Mouse (Mus musculus): ENCODE data around the gene Olfr519. TPM values are rescaled to one million over a fixed set of nuclear protein-coding genes. Genes with fewer than 3 reads are reported as not detected.

The Olfr519 gene
- polyA plus RNA-seq (2011; ENCODE audit: insufficient read depth, insufficient read length, low read depth, missing spikeins): not detected in 2 replicates

GRCm38 (mm10) chr7:108894320-108894719 lies at the start of gene Olfr519:
Gene Olfr519, minus strand, starts transcription at chr7:108894420.
- TF ChIP-seq POLR2A (IDR thresholded peaks at IDR 0.05; ENCODE audit: insufficient read depth, low read length): no peak
- TF ChIP-seq EP300 (IDR thresholded peaks at IDR 0.05; ENCODE audit: insufficient read depth, low read depth, low read length): no peak
- TF ChIP-seq CTCF (IDR thresholded peaks at IDR 0.05; ENCODE audit: low read depth, low read length): no peak

GRCm38 (mm10) chr7:108944002-108944401 lies 49.8 kb upstream of the Olfr519 start:
- Histone ChIP-seq H3K9ac (ENCODE audit: low read depth, poor library complexity, severe bottlenecking) (no peak overlapping the region), H3K4me1 (ENCODE audit: control insufficient read depth, insufficient read depth, low read length) (no peaks in the 10 kb centered on the region), H3K36me3 (ENCODE audit: control insufficient read depth, insufficient read depth, low read length, poor library complexity, severe bottlenecking) (peaks cover 46% of the 10 kb centered on the region), H3K27ac (ENCODE audit: insufficient read depth, low read length) (no peak overlapping the region), H3K4me3 (ENCODE audit: low read depth, low read length) (no peak overlapping the region), H3K9me3 (replicated peaks; ENCODE audit: control insufficient read depth, insufficient read depth, low read length, poor library complexity, severe bottlenecking) (no peaks in the 10 kb centered on the region), H3K27me3 (ENCODE audit: control insufficient read depth, insufficient read depth, low read length, poor library complexity, severe bottlenecking) (no peaks in the 10 kb centered on the region)
- no peak for TF ChIP-seq POLR2A (IDR thresholded peaks at IDR 0.05; ENCODE audit: insufficient read depth, low read length)
- peak; percentile 5 for TF ChIP-seq CTCF (IDR thresholded peaks at IDR 0.05; ENCODE audit: low read depth, low read length)
- no peak for TF ChIP-seq EP300 (IDR thresholded peaks at IDR 0.05; ENCODE audit: insufficient read depth, low read depth, low read length)

More at GRCm38 (mm10) chr7:108894320-108894719, at the start of gene Olfr519:
- Histone ChIP-seq H3K4me1 (ENCODE audit: control insufficient read depth, insufficient read depth, low read length) (no peaks in the 10 kb centered on the region), H3K27ac (ENCODE audit: insufficient read depth, low read length) (no peak within 1 kb of the TSS), H3K4me3 (ENCODE audit: low read depth, low read length) (no peak within 1 kb of the TSS), H3K27me3 (ENCODE audit: control insufficient read depth, insufficient read depth, low read length, poor library complexity, severe bottlenecking) (no peaks in the 10 kb centered on the region), H3K9me3 (replicated peaks; ENCODE audit: control insufficient read depth, insufficient read depth, low read length, poor library complexity, severe bottlenecking) (no peaks in the 10 kb centered on the region), H3K9ac (ENCODE audit: low read depth, poor library complexity, severe bottlenecking) (no peak within 1 kb of the TSS), H3K36me3 (ENCODE audit: control insufficient read depth, insufficient read depth, low read length, poor library complexity, severe bottlenecking) (no peaks in the 10 kb centered on the region)

- no peaks in the 10 kb centered on the region for H3K27me3 ChIP-seq (ENCODE audit: control insufficient read depth, insufficient read depth, low read length, poor library complexity, severe bottlenecking)
- H3K4me3 ChIP-seq (ENCODE audit: low read depth, low read length): no peak overlapping the region
- no peaks in the 10 kb centered on the region for H3K4me1 ChIP-seq (ENCODE audit: control insufficient read depth, insufficient read depth, low read length)
- no peak overlapping the region for H3K9ac ChIP-seq (ENCODE audit: low read depth, poor library complexity, severe bottlenecking)
- no peak overlapping the region for H3K27ac ChIP-seq (ENCODE audit: insufficient read depth, low read length)
- peaks cover 71% of the 10 kb centered on the region for H3K36me3 ChIP-seq (ENCODE audit: control insufficient read depth, insufficient read depth, low read length, poor library complexity, severe bottlenecking)
- TF ChIP-seq POLR2A (IDR thresholded peaks at IDR 0.05; ENCODE audit: insufficient read depth, low read length) (no peak), CTCF (IDR thresholded peaks at IDR 0.05; ENCODE audit: low read depth, low read length) (no peak), EP300 (IDR thresholded peaks at IDR 0.05; ENCODE audit: insufficient read depth, low read depth, low read length) (no peak)
- H3K9me3 ChIP-seq (replicated peaks; ENCODE audit: control insufficient read depth, insufficient read depth, low read length, poor library complexity, severe bottlenecking): no peaks in the 10 kb centered on the region
Measured at GRCm38 (mm10) chr7:108941466-108941865, 47.2 kb upstream of the Olfr519 start.

- peaks cover 53% of the 10 kb centered on the region for H3K36me3 ChIP-seq (ENCODE audit: control insufficient read depth, insufficient read depth, low read length, poor library complexity, severe bottlenecking)
- no peaks in the 10 kb centered on the region for H3K27me3 ChIP-seq (ENCODE audit: control insufficient read depth, insufficient read depth, low read length, poor library complexity, severe bottlenecking)
- TF ChIP-seq POLR2A (IDR thresholded peaks at IDR 0.05; ENCODE audit: insufficient read depth, low read length) (no peak), EP300 (IDR thresholded peaks at IDR 0.05; ENCODE audit: insufficient read depth, low read depth, low read length) (no peak), CTCF (IDR thresholded peaks at IDR 0.05; ENCODE audit: low read depth, low read length) (no peak)
- H3K9me3 ChIP-seq (replicated peaks; ENCODE audit: control insufficient read depth, insufficient read depth, low read length, poor library complexity, severe bottlenecking): no peaks in the 10 kb centered on the region
- no peak overlapping the region for H3K4me3 ChIP-seq (ENCODE audit: low read depth, low read length)
- H3K4me1 ChIP-seq (ENCODE audit: control insufficient read depth, insufficient read depth, low read length): no peaks in the 10 kb centered on the region
- no peak overlapping the region for H3K9ac ChIP-seq (ENCODE audit: low read depth, poor library complexity, severe bottlenecking)
- H3K27ac ChIP-seq (ENCODE audit: insufficient read depth, low read length): no peak overlapping the region
Measured at GRCm38 (mm10) chr7:108936591-108936990, 42.4 kb upstream of the Olfr519 start.

GRCm38 (mm10) chr7:108935411-108935810 lies 41.2 kb upstream of the Olfr519 start:
- Histone ChIP-seq H3K4me1 (ENCODE audit: control insufficient read depth, insufficient read depth, low read length) (no peaks in the 10 kb centered on the region), H3K27me3 (ENCODE audit: control insufficient read depth, insufficient read depth, low read length, poor library complexity, severe bottlenecking) (no peaks in the 10 kb centered on the region), H3K4me3 (ENCODE audit: low read depth, low read length) (peak overlapping the region; percentile 35), H3K27ac (ENCODE audit: insufficient read depth, low read length) (no peak overlapping the region), H3K9ac (ENCODE audit: low read depth, poor library complexity, severe bottlenecking) (peak overlapping the region; percentile 99; the same call in 1 of the 2 replicates), H3K9me3 (replicated peaks; ENCODE audit: control insufficient read depth, insufficient read depth, low read length, poor library complexity, severe bottlenecking) (no peaks in the 10 kb centered on the region), H3K36me3 (ENCODE audit: control insufficient read depth, insufficient read depth, low read length, poor library complexity, severe bottlenecking) (peaks cover 41% of the 10 kb centered on the region)
- TF ChIP-seq CTCF (IDR thresholded peaks at IDR 0.05; ENCODE audit: low read depth, low read length) (no peak), EP300 (IDR thresholded peaks at IDR 0.05; ENCODE audit: insufficient read depth, low read depth, low read length) (no peak), POLR2A (IDR thresholded peaks at IDR 0.05; ENCODE audit: insufficient read depth, low read length) (no peak)

GRCm38 (mm10) chr7:108934836-108935235 lies 40.6 kb upstream of the Olfr519 start:
- H3K4me1 ChIP-seq (ENCODE audit: control insufficient read depth, insufficient read depth, low read length): no peaks in the 10 kb centered on the region
- peaks cover 36% of the 10 kb centered on the region for H3K36me3 ChIP-seq (ENCODE audit: control insufficient read depth, insufficient read depth, low read length, poor library complexity, severe bottlenecking)
- no peaks in the 10 kb centered on the region for H3K27me3 ChIP-seq (ENCODE audit: control insufficient read depth, insufficient read depth, low read length, poor library complexity, severe bottlenecking)
- H3K9ac ChIP-seq (ENCODE audit: low read depth, poor library complexity, severe bottlenecking): peak overlapping the region; percentile 99
- no peak overlapping the region for H3K27ac ChIP-seq (ENCODE audit: insufficient read depth, low read length)
- TF ChIP-seq POLR2A (IDR thresholded peaks at IDR 0.05; ENCODE audit: insufficient read depth, low read length) (no peak), CTCF (IDR thresholded peaks at IDR 0.05; ENCODE audit: low read depth, low read length) (no peak), EP300 (IDR thresholded peaks at IDR 0.05; ENCODE audit: insufficient read depth, low read depth, low read length) (no peak)
- H3K4me3 ChIP-seq (ENCODE audit: low read depth, low read length): peak overlapping the region; percentile 97
- no peaks in the 10 kb centered on the region for H3K9me3 ChIP-seq (replicated peaks; ENCODE audit: control insufficient read depth, insufficient read depth, low read length, poor library complexity, severe bottlenecking)

Data from ES-Bruce4 (cell line).